Mouse (Mus musculus): Measurements from ENCODE around the gene Stk35. TPM values are rescaled to one million over a fixed set of nuclear protein-coding genes. Genes with fewer than 3 reads are reported as not detected.
"Not testable (repeated sequence)": the region's sequence is repeated elsewhere in the genome, so short reads cannot be mapped to it uniquely, and the experiment has no call there.

The Stk35 gene
- polyA plus RNA-seq, 1 experiment from 2014 or later, result 14.3 TPM

DNA sequence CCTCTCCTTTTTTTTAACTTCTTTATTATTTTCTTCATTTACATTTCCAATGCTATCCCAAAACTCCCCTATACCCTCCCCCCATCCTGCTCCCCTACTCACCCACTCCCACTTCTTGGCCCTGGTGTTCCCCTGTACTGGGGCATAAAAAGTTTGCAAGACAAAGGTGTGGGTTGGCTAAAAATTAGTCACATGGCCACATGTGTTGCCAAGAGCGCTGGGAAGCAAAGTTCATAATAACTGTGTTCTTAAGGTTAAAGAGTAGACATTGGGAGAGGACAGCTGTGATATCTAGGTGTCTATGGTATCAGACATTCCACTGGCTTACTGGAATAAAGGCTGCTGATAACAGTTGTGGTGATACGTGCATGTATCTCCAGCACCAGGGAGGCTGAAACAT, 46.2 kb downstream of the Stk35 start:
- no peak for ATAC-seq (ENCODE audit: low FRiP score)
- DNase-seq (ENCODE audit: low spot score), result no peak
- 93% methylated on average over 2 of the region's 2 CpGs for WGBS

GRCm38 (mm10) chr2:129849078-129849477, 48.8 kb downstream of the Stk35 start:
- H3K4me3 ChIP-seq (ENCODE audit: low read depth, low read length); H3K36me3 ChIP-seq (ENCODE audit: control insufficient read depth, insufficient read depth, low read length); H3K27me3 ChIP-seq (ENCODE audit: control insufficient read depth, insufficient read depth, low read length); DNase-seq (ENCODE audit: low spot score); H3K27ac ChIP-seq (ENCODE audit: low read depth, low read length); H3K4me1 ChIP-seq (replicated peaks; ENCODE audit: control insufficient read depth, insufficient read depth, low read length); H3K4me2 ChIP-seq (replicated peaks; ENCODE audit: low read depth, low read length); ATAC-seq (ENCODE audit: low FRiP score); H3K9ac ChIP-seq (ENCODE audit: low read depth, low read length); H3K9me3 ChIP-seq (ENCODE audit: control insufficient read depth, low read length): not testable (repeated sequence)
- WGBS, result 87% methylated on average over 3 of the region's 3 CpGs

More for the DNA sequence above, 46.2 kb downstream of the Stk35 start:
- Histone ChIP-seq H3K9ac (ENCODE audit: low read depth, low read length) (no peak overlapping the region), H3K27me3 (ENCODE audit: control insufficient read depth, insufficient read depth, low read length) (no peaks in the 10 kb centered on the region), H3K4me3 (ENCODE audit: low read depth, low read length) (no peak overlapping the region), H3K4me2 (replicated peaks; ENCODE audit: low read depth, low read length) (no peak overlapping the region), H3K9me3 (ENCODE audit: control insufficient read depth, low read length) (no peaks in the 10 kb centered on the region), H3K4me1 (replicated peaks; ENCODE audit: control insufficient read depth, insufficient read depth, low read length) (no peaks in the 10 kb centered on the region), H3K27ac (ENCODE audit: low read depth, low read length) (no peak overlapping the region), H3K36me3 (ENCODE audit: control insufficient read depth, insufficient read depth, low read length) (no peaks in the 10 kb centered on the region)

GRCm38 (mm10) chr2:129851512-129851911, 51.2 kb downstream of the Stk35 start:
- ATAC-seq (ENCODE audit: low FRiP score) (no peak), DNase-seq (ENCODE audit: low spot score) (no peak)
- Histone ChIP-seq H3K4me1 (replicated peaks; ENCODE audit: control insufficient read depth, insufficient read depth, low read length) (no peaks in the 10 kb centered on the region), H3K27me3 (ENCODE audit: control insufficient read depth, insufficient read depth, low read length) (no peaks in the 10 kb centered on the region), H3K4me3 (ENCODE audit: low read depth, low read length) (no peak overlapping the region), H3K4me2 (replicated peaks; ENCODE audit: low read depth, low read length) (no peak overlapping the region), H3K36me3 (ENCODE audit: control insufficient read depth, insufficient read depth, low read length) (no peaks in the 10 kb centered on the region), H3K9ac (ENCODE audit: low read depth, low read length) (no peak overlapping the region), H3K9me3 (ENCODE audit: control insufficient read depth, low read length) (no peaks in the 10 kb centered on the region), H3K27ac (ENCODE audit: low read depth, low read length) (no peak overlapping the region)
- 85% methylated on average over 4 of the region's 4 CpGs for WGBS

GRCm38 (mm10) chr2:129863256-129863655, 62.9 kb downstream of the Stk35 start:
- WGBS, result 85% methylated on average over 5 of the region's 5 CpGs
- no peak for ATAC-seq (ENCODE audit: low FRiP score)
- no peaks in the 10 kb centered on the region for H3K9me3 ChIP-seq (ENCODE audit: control insufficient read depth, low read length)

DNA sequence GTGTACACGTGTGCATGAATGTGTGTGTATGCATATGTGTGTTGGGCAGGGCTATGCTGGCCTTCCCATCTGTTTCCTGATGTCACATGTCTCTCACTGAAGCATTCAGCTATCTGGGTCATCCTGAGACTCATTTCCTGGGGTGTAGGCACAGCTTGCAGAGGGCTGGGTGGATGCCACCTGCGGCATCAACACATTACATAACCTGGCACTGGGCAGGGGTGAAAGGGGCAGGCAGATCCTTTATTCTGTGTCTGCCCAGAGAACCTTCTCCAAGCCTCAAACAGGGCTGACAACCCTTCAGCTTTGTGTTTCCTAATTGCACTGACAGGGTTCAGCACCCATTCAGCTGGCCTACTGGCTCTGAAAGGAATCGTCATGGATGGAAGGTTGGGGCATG, 64.6 kb downstream of the Stk35 start:
- H3K4me2 ChIP-seq (replicated peaks; ENCODE audit: low read depth, low read length), result no peak overlapping the region
- 84% methylated on average over 3 of the region's 3 CpGs for WGBS
- H3K9me3 ChIP-seq (ENCODE audit: control insufficient read depth, low read length), result no peaks in the 10 kb centered on the region
- H3K9ac ChIP-seq (ENCODE audit: low read depth, low read length), result no peak overlapping the region
- no peak overlapping the region for H3K27ac ChIP-seq (ENCODE audit: low read depth, low read length)
- ATAC-seq (ENCODE audit: low FRiP score) (no peak), DNase-seq (ENCODE audit: low spot score) (no peak)
- H3K4me3 ChIP-seq (ENCODE audit: low read depth, low read length), result no peak overlapping the region
- H3K27me3 ChIP-seq (ENCODE audit: control insufficient read depth, insufficient read depth, low read length), result no peaks in the 10 kb centered on the region
- no peaks in the 10 kb centered on the region for H3K36me3 ChIP-seq (ENCODE audit: control insufficient read depth, insufficient read depth, low read length)
- no peaks in the 10 kb centered on the region for H3K4me1 ChIP-seq (replicated peaks; ENCODE audit: control insufficient read depth, insufficient read depth, low read length)

More at GRCm38 (mm10) chr2:129863256-129863655, 62.9 kb downstream of the Stk35 start:
- Histone ChIP-seq H3K4me3 (ENCODE audit: low read depth, low read length) (no peak overlapping the region), H3K27ac (ENCODE audit: low read depth, low read length) (no peak overlapping the region), H3K27me3 (ENCODE audit: control insufficient read depth, insufficient read depth, low read length) (no peaks in the 10 kb centered on the region), H3K4me2 (replicated peaks; ENCODE audit: low read depth, low read length) (no peak overlapping the region), H3K9ac (ENCODE audit: low read depth, low read length) (no peak overlapping the region), H3K36me3 (ENCODE audit: control insufficient read depth, insufficient read depth, low read length) (no peaks in the 10 kb centered on the region), H3K4me1 (replicated peaks; ENCODE audit: control insufficient read depth, insufficient read depth, low read length) (no peaks in the 10 kb centered on the region)
- no peak for DNase-seq (ENCODE audit: low spot score)

DNA sequence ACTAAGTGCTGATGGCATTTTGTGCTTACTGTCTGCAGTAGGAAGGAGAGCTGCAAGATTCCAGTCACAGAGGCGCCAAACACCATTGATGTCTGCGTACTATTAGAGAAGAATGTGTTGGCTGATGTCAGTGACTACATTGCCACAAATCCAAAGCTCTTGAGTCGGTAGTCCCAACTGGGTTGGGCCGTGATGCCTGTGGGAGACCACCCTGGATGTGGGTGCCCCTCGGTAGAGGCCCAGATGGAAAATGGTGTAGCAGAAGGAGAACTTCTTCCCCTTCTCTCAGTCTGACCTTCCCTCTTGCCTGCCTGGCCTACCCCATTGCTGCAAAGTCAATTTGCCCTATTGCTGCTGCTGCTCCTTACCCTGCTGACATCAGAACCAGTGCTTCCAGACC, 68.8 kb downstream of the Stk35 start:
- H3K36me3 ChIP-seq (ENCODE audit: control insufficient read depth, insufficient read depth, low read length), result no peaks in the 10 kb centered on the region
- H3K27ac ChIP-seq (ENCODE audit: low read depth, low read length), result no peak overlapping the region
- H3K4me3 ChIP-seq (ENCODE audit: low read depth, low read length), result no peak overlapping the region
- DNase-seq (ENCODE audit: low spot score), result no peak
- no peak for ATAC-seq (ENCODE audit: low FRiP score)
- no peak overlapping the region for H3K9ac ChIP-seq (ENCODE audit: low read depth, low read length)
- no peak overlapping the region for H3K4me2 ChIP-seq (replicated peaks; ENCODE audit: low read depth, low read length)
- H3K4me1 ChIP-seq (replicated peaks; ENCODE audit: control insufficient read depth, insufficient read depth, low read length), result no peaks in the 10 kb centered on the region
- H3K9me3 ChIP-seq (ENCODE audit: control insufficient read depth, low read length), result no peaks in the 10 kb centered on the region
- no peaks in the 10 kb centered on the region for H3K27me3 ChIP-seq (ENCODE audit: control insufficient read depth, insufficient read depth, low read length)
- WGBS, result 95% methylated on average over 5 of the region's 5 CpGs

DNA sequence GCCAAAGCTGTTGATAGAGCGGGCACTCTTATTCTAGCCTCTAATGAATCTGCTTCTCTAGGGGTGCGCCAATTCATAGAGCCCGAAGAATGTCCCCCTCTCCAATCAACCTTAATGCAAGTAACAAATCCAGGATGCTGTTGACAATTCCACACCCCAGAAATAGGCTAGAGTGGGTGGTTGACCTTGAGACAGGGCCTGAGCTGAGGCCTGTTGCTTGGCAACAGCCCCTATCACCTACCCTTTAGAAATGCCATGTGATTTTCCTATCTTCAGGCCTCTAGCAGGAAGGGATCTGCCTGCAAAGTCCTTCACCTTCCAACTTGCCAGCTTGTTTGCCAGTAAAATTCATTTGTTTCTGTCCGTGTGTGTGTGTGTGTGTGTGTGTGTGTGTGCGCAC, 70.9 kb downstream of the Stk35 start:
- Histone ChIP-seq H3K9ac (ENCODE audit: low read depth, low read length) (no peak overlapping the region), H3K36me3 (ENCODE audit: control insufficient read depth, insufficient read depth, low read length) (no peaks in the 10 kb centered on the region), H3K27ac (ENCODE audit: low read depth, low read length) (no peak overlapping the region), H3K4me1 (replicated peaks; ENCODE audit: control insufficient read depth, insufficient read depth, low read length) (no peaks in the 10 kb centered on the region), H3K9me3 (ENCODE audit: control insufficient read depth, low read length) (no peaks in the 10 kb centered on the region), H3K4me3 (ENCODE audit: low read depth, low read length) (no peak overlapping the region), H3K4me2 (replicated peaks; ENCODE audit: low read depth, low read length) (no peak overlapping the region), H3K27me3 (ENCODE audit: control insufficient read depth, insufficient read depth, low read length) (no peaks in the 10 kb centered on the region)
- ATAC-seq (ENCODE audit: low FRiP score), result no peak
- WGBS, result 91% methylated on average over 5 of the region's 5 CpGs
- no peak for DNase-seq (ENCODE audit: low spot score)

GRCm38 (mm10) chr2:129872071-129872470, 71.8 kb downstream of the Stk35 start:
- 86% methylated on average over 7 of the region's 7 CpGs for WGBS
- DNase-seq (ENCODE audit: low spot score) (no peak), ATAC-seq (ENCODE audit: low FRiP score) (no peak)
- Histone ChIP-seq H3K27me3 (ENCODE audit: control insufficient read depth, insufficient read depth, low read length) (no peaks in the 10 kb centered on the region), H3K4me2 (replicated peaks; ENCODE audit: low read depth, low read length) (no peak overlapping the region), H3K9me3 (ENCODE audit: control insufficient read depth, low read length) (no peaks in the 10 kb centered on the region), H3K4me1 (replicated peaks; ENCODE audit: control insufficient read depth, insufficient read depth, low read length) (no peaks in the 10 kb centered on the region), H3K36me3 (ENCODE audit: control insufficient read depth, insufficient read depth, low read length) (no peaks in the 10 kb centered on the region), H3K4me3 (ENCODE audit: low read depth, low read length) (no peak overlapping the region), H3K9ac (ENCODE audit: low read depth, low read length) (no peak overlapping the region), H3K27ac (ENCODE audit: low read depth, low read length) (no peak overlapping the region)

GRCm38 (mm10) chr2:129873489-129873888, 73.2 kb downstream of the Stk35 start:
- no peaks in the 10 kb centered on the region for H3K4me1 ChIP-seq (replicated peaks; ENCODE audit: control insufficient read depth, insufficient read depth, low read length)
- no peaks in the 10 kb centered on the region for H3K36me3 ChIP-seq (ENCODE audit: control insufficient read depth, insufficient read depth, low read length)
- no peak overlapping the region for H3K4me2 ChIP-seq (replicated peaks; ENCODE audit: low read depth, low read length)
- no peaks in the 10 kb centered on the region for H3K27me3 ChIP-seq (ENCODE audit: control insufficient read depth, insufficient read depth, low read length)
- 14% methylated on average over 5 of the region's 5 CpGs for WGBS
- no peaks in the 10 kb centered on the region for H3K9me3 ChIP-seq (ENCODE audit: control insufficient read depth, low read length)
- DNase-seq (ENCODE audit: low spot score) (peak; percentile 89), ATAC-seq (ENCODE audit: low FRiP score) (0 out of 2 replicates have a peak, but pooled peaks have one; percentile 45)
- H3K27ac ChIP-seq (ENCODE audit: low read depth, low read length), result no peak overlapping the region
- H3K4me3 ChIP-seq (ENCODE audit: low read depth, low read length), result no peak overlapping the region
- no peak overlapping the region for H3K9ac ChIP-seq (ENCODE audit: low read depth, low read length)

All from hindbrain, embryonic 11.5 days (tissue).